Mouse (Mus musculus) hindbrain, embryonic 14.5 days (tissue): ENCODE measurements around the gene Lpar4. TPM values are rescaled to one million over a fixed set of nuclear protein-coding genes. Genes with fewer than 3 reads are reported as not detected.

Source experiments
- ATAC-seq: fragments of 200-750 bp; cut with Nextera tagmentation; 2 replicates; pipeline ENCODE4 v1.8.0; 2017; ENCODE audit warnings: moderate number of reproducible peaks, mild to moderate bottlenecking, moderate TSS enrichment, moderate library complexity; ENCODE audit not compliant: low FRiP score
- DNase-seq: peaks from one replicate; pipeline ENCODE4 v3.0.0-alpha.2; 2015; ENCODE audit warnings: low spot score
- H3K27ac ChIP-seq: fragments of 300-500 bp; sonication (generic); 2 replicates; pipeline ENCODE4 v1.5.1; 2014; ENCODE audit warnings: mild to moderate bottlenecking, moderate library complexity
- H3K27me3 ChIP-seq: fragments of 300-500 bp; sonication (generic); 2 replicates; pipeline ENCODE4 v1.6.1; 2014; ENCODE audit warnings: mild to moderate bottlenecking, low read length, mixed read lengths; ENCODE audit not compliant: control insufficient read depth, insufficient read depth
- H3K36me3 ChIP-seq: fragments of 300-500 bp; sonication (generic); replicated peaks from 2 replicates; pipeline ENCODE4 v1.6.1; 2014; ENCODE audit not compliant: control insufficient read depth, insufficient read depth
- H3K4me1 ChIP-seq: fragments of 300-500 bp; sonication (generic); replicated peaks from 2 replicates; pipeline ENCODE4 v1.6.1; 2014; ENCODE audit warnings: antibody characterized with exemption, low read length, mixed read lengths; ENCODE audit not compliant: control insufficient read depth, insufficient read depth
- H3K4me2 ChIP-seq: fragments of 300-500 bp; sonication (generic); replicated peaks from 2 replicates; pipeline ENCODE4 v1.6.1; 2014; ENCODE audit warnings: mild to moderate bottlenecking, moderate library complexity
- H3K4me3 ChIP-seq: fragments of 300-500 bp; sonication (generic); replicated peaks from 2 replicates; pipeline ENCODE4 v1.5.1; 2014; ENCODE audit warnings: mild to moderate bottlenecking, low read length
- H3K9ac ChIP-seq: fragments of 300-500 bp; sonication (generic); 2 replicates; pipeline ENCODE4 v1.6.1; 2014
- H3K9me3 ChIP-seq: fragments of 300-500 bp; sonication (generic); 2 replicates; pipeline ENCODE4 v1.6.1; 2016; ENCODE audit warnings: low read length; ENCODE audit not compliant: control insufficient read depth
- WGBS: fragments of 180-500 bp; shearing (Covaris S2); extraction: QIAGEN DNeasy Blood & Tissue Kit; methylation state at CpG from one replicate; pipeline ENCODE4 v1.1.7; 2014; 5-methylcytosine and 5-hydroxymethylcytosine counted together
- polyA plus RNA-seq: library from polyadenylated mRNA; unstranded; fragments of >200 nt; fragmentation: Nextera tagmentation; extraction: Ambion mirVana; gene quantifications from 2 replicates; pipeline ENCODE4 v1.2.1, GENCODE M21; 2014

Gene Lpar4
- polyA plus RNA-seq, 1 experiment from 2014 or later: 7.6 TPM

DNA sequence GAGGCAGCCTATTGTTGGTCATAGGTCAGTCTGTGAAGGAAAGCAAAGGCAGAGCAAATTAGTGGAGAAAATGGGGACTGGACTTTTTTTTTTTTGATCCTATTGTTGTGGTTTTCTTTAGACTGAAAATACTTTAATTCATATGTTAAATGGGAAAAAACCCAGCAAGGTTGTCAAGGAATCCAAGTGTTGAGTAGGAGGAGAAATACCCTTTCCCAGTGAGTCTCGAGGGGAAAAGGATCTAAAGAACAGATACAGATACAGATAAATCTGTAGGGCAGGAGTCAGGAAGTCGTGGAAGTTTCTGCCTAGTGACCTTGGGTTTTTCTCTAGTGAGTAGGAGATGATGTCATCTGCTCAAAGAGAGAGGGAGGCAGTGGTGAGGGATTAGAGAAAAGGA is 30.6 kb downstream of the Lpar4 start:
- DNase-seq (no peak), ATAC-seq (no peak)
- WGBS: 15% methylated on average over 2 of the region's 2 CpGs
- H3K9me3 ChIP-seq: no peaks in the 10 kb centered on the region
- no peaks in the 10 kb centered on the region for H3K4me1 ChIP-seq
- H3K4me3 ChIP-seq: no peak overlapping the region
- no peaks in the 10 kb centered on the region for H3K27me3 ChIP-seq
- no peak overlapping the region for H3K9ac ChIP-seq
- H3K4me2 ChIP-seq: no peak overlapping the region
- no peaks in the 10 kb centered on the region for H3K36me3 ChIP-seq
- no peak overlapping the region for H3K27ac ChIP-seq

DNA sequence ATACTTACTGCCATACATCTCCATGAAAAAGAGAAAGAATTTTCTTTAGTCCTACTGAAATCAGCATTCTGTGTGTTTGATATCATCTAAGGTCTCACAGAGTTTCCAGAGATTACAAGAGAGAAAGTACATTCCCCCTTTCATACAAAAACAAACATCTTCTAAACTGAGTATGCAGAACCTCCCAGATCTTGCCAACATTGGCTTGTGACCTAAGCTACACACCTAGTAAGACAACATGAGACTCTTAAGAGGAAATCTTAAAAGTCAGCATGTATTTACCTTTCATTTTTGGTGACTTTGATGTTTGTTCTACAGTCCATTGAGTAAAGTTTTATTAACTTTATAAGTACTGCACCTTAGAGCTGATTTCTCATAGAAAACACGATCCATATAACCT is 33.4 kb downstream of the Lpar4 start:
- Histone ChIP-seq H3K9me3 (no peaks in the 10 kb centered on the region), H3K27me3 (no peaks in the 10 kb centered on the region), H3K4me1 (no peaks in the 10 kb centered on the region), H3K36me3 (no peaks in the 10 kb centered on the region), H3K4me3 (no peak overlapping the region), H3K27ac (no peak overlapping the region), H3K4me2 (no peak overlapping the region), H3K9ac (no peak overlapping the region)
- WGBS: 80% methylated on average over 1 of the region's 1 CpGs
- no peak for ATAC-seq
- DNase-seq: no peak

GRCm38 (mm10) chrX:106962233-106962632 is 41.8 kb downstream of the Lpar4 start:
- WGBS: 80% methylated on average over 2 of the region's 2 CpGs
- no peak overlapping the region for H3K4me3 ChIP-seq

DNA sequence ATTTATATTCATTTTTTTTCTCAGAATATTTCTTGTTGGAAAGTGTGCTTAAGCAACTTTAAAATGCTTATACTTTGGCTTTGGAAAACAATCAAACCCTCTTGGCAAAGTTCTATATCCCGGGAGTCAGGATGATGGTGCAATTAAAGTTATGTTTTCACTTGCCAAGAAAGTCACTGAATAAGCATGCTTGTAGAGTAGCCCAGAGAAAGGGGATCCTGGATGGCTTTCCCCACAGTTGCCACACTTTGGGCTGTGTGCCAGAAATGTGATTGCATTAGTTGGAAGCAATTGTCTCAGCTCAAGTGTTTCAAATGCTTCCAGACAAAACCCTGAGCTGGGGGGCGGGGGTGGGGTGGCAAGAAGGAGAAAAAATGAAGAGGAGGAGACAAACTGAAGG is 43.9 kb downstream of the Lpar4 start:
- Histone ChIP-seq H3K4me2 (no peak overlapping the region), H3K27ac (no peak overlapping the region), H3K9ac (no peak overlapping the region), H3K36me3 (no peaks in the 10 kb centered on the region), H3K9me3 (no peaks in the 10 kb centered on the region), H3K4me1 (no peaks in the 10 kb centered on the region), H3K27me3 (no peaks in the 10 kb centered on the region), H3K4me3 (no peak overlapping the region)
- DNase-seq: peak; percentile 50
- peak; percentile 27; the same call in 1 of the 2 replicates for ATAC-seq
- 45% methylated on average over 2 of the region's 2 CpGs for WGBS

More at GRCm38 (mm10) chrX:106962233-106962632, 41.8 kb downstream of the Lpar4 start:
- H3K9ac ChIP-seq: no peak overlapping the region
- H3K27ac ChIP-seq: no peak overlapping the region
- no peak overlapping the region for H3K4me2 ChIP-seq
- no peaks in the 10 kb centered on the region for H3K27me3 ChIP-seq
- no peaks in the 10 kb centered on the region for H3K36me3 ChIP-seq
- no peaks in the 10 kb centered on the region for H3K9me3 ChIP-seq
- no peaks in the 10 kb centered on the region for H3K4me1 ChIP-seq
- DNase-seq (no peak), ATAC-seq (no peak)

Other genes with a start within 250 kb of the Lpar4 start
- 0.29 and 0.47 TPM in 2 replicates for gene Rtl3, start 80.0 kb upstream of the Lpar4 start, polyA plus RNA-seq
- not detected in 2 replicates for gene P2ry10, start 167.9 kb downstream of the Lpar4 start, polyA plus RNA-seq
- gene P2ry10b, start 228.3 kb downstream of the Lpar4 start, polyA plus RNA-seq: 0.51 and 0.63 TPM in 2 replicates